Mouse (Mus musculus): ENCODE measurements around the gene Tmc2.

Gene Tmc2

DNA sequence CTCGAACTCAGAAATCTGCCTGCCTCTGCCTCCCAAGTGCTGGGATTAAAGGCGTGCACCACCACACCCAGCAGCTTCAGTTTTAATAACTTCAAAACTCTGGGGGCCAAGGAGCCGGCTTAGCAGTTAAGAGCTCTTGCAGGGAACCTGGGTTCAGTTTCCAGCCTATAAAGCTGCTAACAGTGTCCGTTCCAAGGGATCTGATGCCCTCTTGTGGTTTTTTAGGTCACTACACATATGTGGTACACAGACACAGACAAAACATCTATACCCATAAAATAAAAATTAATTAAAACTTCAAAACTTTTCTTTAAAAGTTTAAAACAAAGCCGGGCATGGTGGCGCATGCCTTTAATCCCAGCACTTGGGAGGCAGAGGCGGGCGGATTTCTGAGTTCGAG lies 51.9 kb downstream of the Tmc2 start:
- in situ Hi-C loops (cut with MboI, MseI) = loop anchor here (5.0 to 25.0 kb wide), 2 partner anchors 175 to 335 kb away; no protein-coding TSS in a partner anchor

DNA sequence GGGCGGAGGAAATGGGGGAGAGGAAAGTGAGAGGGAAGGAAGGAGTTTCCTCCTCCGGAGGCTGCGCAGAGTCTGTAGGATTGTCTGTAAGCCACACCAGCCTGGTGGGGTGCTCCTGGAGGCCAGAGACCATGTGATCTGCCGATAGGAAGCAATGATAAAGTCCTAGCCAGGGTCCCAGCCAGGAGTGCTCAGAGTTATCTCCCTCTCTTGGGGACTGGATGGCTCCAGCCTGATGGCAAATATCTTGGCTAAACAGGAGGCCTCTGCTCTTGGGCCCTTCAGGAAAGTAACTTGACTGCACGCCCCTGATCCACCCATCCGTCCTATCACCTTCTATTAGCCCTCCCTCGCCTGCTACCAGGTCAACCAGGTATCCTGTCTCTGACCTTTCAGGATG lies 53.2 kb downstream of the Tmc2 start:
- in situ Hi-C loops (cut with MboI, MseI) = loop anchor here (5.0 to 25.0 kb wide), 2 partner anchors 176 to 336 kb away; no protein-coding TSS in a partner anchor

DNA sequence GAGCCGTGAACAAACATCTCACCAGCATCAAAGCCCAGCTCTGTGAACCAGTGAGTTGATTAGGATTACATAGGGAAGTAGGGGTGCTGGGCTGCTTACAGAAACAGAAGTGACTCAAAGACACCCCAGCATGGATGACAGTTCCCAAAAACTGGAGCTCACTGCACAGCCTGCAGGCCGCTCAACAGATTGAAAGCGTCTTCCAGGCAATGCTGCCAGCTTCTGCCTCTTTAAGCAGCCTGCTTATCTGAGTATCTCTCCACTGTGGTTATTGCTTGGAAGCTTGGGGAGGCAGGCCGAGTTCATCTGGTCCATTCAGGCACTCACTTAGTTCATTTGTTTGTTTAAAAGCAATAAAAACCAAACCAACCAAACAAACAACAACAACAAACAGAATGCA lies 61.8 kb downstream of the Tmc2 start:
- in situ Hi-C loops (cut with MboI, MseI) = no loop called here

DNA sequence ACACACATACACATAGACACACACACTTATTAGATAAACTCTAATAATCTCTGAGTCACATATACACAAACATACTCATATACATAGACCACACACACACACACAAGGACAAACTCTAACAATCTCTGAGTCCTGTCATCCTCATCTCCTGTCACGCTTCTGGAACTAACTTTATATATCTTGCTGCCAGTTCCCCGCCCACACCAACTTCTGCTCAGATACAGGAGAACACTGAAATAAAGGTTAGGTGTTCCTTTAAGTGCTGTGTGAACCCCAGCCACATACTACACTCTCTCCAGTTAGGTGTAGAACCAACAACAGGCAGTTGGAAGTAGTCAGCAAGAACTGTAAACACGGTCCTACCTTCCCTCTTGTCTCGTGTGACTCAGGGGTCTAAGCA lies 65.8 kb downstream of the Tmc2 start:
- in situ Hi-C loops (cut with MboI, MseI) = loop anchor here in 1 of 2 experiments (10.0 kb wide), 1 partner anchor 1994 kb away; the partner anchor contains the start of gene Pcna

DNA sequence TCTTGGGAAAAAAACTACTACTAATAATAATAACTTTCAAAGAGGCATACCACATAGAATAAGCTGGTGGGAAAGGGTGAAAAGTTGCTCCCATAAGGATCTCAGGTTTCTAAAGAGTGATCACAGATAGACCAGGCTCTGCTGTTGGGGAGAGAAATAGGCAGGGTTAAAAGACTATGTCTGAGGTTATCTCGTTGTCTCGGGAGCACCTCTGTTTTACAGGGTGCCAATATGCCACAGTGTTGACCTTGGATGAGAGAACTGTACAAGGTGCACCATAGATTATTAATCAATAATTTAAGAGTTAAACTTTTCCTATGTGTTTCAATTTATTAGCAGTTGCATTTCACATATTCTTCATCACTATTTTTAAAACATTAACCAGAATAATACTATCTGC lies 66.9 kb downstream of the Tmc2 start:
- in situ Hi-C loops (cut with MboI, MseI) = loop anchor here in 1 of 2 experiments (10.0 kb wide), 1 partner anchor 1993 kb away; the partner anchor contains the start of gene Pcna

DNA sequence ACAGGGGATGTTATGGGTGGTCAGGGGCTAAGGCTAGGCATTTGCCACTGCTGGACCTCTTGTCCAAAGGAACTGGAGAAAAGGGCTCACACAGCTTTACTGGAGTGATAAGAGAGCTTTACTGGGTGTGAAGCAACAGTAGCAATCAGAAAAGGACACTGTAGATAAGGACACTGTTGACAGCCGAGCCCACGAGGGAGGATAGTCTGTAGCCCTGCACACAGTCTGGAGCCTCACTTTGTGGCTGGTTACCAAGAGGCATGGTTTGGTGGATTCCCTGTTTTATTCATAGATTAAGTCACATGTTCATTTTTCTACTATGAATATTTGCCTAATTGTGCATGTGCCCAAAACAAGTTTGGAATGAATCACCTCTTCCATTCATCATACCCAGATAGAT lies 67.4 kb downstream of the Tmc2 start:
- in situ Hi-C loops (cut with MboI, MseI) = loop anchor here in 1 of 2 experiments (10.0 kb wide), 1 partner anchor 1992 kb away; the partner anchor contains the start of gene Pcna

DNA sequence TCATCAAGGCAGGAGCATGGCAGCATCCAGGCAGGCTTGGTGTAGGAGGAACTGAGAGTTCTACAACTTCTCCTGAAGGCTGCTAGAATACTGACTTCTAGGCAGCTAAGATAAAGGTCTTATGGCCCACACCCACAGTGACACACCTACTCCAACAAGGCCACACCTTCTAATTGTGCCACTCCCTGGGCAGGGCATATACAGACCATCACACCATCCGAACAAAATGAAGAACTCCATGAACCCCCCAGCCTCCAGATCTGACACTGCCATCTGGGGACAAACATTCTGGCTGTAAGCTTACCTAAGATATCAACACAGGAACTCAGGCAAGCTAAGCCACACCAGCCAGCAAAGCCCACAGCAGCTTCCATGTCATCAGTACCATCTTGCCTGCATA lies 70.5 kb downstream of the Tmc2 start:
- in situ Hi-C loops (cut with MboI, MseI) = loop anchor here in 1 of 2 experiments (10.0 kb wide), 1 partner anchor 1989 kb away; the partner anchor contains the start of gene Pcna

DNA sequence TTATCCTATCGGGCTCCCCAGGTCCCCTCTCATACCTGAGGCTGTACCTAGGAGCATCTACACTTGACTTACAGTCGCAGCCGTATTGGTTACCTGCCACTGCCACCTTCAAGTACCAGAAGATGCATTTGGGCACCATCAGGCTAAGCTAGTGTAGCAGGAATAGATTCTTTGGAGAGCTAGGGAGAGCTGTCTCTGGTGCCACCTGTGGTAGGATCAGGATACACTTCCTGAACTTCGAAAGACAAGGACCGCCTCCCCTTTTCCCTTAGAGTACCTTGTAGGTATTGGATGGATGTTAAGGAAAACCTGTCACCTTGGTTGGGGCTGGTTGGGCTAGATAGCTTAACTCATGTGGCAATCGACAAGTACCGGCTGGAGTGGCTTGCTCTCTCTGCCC lies 73.1 kb downstream of the Tmc2 start:
- in situ Hi-C loops (cut with MboI, MseI) = loop anchor here in 1 of 2 experiments (10.0 kb wide), 1 partner anchor 1987 kb away; the partner anchor contains the start of gene Pcna

DNA sequence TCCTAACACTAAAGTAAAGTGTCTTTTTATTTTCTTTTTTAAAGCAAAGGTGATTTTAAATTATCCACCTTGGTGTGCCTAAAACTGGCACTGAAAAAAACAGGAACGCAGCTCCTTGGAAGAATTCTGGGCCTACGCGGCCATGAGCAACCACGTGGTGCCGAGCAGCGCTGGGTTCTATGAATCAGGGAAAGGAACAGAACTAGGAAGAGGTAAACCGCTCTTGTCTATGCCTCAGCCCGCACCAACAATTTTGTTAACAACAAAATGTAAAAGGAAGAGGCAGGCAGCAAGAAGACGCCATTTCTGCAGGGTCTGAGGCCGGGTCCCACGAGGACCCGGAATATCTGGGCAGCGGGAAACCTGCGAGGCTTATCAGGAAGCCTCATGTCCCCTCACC lies 78.7 kb downstream of the Tmc2 start:
- in situ Hi-C loops (cut with MboI, MseI) = loop anchor here in 1 of 2 experiments (5.0 kb wide), 1 partner anchor 101 kb away; no protein-coding TSS in a partner anchor

DNA sequence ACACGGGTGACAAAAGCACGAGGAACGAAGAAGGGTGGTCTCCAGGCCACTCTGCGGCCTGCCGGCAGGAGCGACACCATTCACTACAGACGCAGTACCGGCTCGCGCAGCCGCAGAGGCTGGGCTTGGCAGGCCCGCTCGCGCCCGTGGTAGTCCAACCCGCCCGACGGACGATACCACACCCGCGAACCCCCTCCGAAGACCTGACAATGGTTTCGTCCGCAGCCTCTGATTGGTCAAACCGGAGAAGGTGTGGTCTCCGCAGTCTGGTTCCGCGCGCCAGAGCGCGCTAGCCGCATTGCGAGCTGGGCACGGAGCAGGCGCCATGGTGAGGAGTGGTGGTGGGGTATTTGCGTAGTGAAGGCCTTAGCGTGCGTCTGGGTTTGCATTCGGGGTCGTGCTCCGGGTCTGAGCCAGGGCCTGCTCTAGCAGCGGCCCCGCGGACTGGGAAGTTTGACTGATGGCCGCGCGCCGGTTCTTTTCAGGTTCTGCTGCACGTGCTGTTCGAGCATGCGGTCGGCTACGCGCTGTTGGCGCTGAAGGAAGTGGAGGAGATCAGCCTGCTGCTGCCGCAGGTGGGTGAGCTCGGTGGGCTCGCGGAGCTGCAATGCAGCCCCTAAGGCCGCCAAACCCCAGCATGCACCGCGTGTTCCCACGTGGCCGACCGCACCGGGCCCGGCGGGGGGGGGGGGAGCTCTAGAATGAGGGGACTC lies 79.3 kb downstream of the Tmc2 start, which contains the start of gene Nop56:
TSS of gene Nop56 (plus strand) at position 282 of the 713 bp plus-strand sequence.
- in situ Hi-C loops (cut with MboI, MseI) = loop anchor here in 1 of 2 experiments (5.0 kb wide), 1 partner anchor 102 kb away; no protein-coding TSS in a partner anchor

DNA sequence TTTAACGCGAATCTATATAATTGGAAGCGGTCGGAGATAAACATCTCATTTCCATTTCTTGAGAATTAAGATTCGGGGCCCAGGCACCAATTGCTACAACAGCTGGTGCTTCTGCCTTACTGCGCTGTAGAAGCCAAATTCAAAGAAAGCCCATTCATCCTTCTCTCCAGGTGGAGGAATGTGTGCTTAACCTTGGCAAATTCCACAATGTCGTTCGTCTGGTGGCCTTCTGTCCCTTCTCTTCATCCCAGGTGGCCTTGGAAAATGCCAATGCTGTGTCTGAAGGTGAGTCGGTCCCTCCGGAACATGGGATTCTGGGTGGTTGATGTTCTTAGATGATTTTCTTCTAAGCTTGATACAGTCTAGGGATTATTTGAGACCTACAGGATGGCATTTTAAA lies 79.9 kb downstream of the Tmc2 start:
- in situ Hi-C loops (cut with MboI, MseI) = loop anchor here in 1 of 2 experiments (5.0 kb wide), 1 partner anchor 103 kb away; no protein-coding TSS in a partner anchor

DNA sequence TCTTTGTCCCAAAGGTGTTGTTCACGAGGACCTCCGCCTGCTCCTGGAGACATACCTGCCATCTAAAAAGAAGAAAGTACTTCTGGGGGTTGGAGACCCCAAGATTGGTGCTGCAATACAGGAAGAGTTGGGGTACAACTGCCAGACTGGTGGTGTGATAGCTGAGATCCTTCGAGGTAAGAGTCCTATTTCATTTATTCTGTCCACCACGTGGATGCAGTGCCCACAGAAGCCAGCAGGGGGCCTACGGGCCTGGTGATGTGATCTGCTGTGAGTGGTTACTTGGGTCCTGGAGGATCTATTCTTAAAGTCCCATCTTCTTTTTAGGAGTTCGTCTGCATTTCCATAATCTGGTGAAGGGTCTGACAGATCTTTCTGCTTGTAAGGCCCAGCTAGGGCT lies 80.7 kb downstream of the Tmc2 start:
- in situ Hi-C loops (cut with MboI, MseI) = no loop called here

DNA sequence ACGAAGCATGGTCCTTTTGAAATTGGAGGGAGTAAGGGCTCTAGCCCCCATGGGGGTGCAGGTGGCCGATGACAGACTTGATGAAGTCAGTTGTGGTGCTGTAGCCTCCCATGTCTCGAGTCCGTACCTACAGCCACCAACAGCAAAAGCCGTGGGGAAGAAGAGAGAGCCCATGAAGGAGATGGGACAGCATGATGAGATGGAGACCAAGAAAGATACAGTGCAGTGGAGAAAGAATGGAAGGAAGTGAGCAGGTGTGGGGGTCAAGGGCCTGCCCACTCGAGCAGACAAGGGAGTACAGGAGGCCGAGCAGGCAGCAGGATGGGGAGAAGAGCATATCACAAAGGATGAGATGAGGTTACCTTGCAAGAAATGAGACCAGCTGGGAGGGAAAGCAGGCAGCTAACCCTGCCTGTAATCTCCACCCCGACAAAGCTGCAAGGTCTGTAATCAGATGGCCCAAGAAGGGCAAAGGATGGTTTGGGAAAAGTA lies 84.7 kb downstream of the Tmc2 start:
- in situ Hi-C loops (cut with MboI, MseI) = loop anchor here in 1 of 2 experiments (5.0 to 10.0 kb wide), 4 partner anchors 143 to 1825 kb away; partner anchors contain the start of genes Chchd5, Pced1a and Vps16

DNA sequence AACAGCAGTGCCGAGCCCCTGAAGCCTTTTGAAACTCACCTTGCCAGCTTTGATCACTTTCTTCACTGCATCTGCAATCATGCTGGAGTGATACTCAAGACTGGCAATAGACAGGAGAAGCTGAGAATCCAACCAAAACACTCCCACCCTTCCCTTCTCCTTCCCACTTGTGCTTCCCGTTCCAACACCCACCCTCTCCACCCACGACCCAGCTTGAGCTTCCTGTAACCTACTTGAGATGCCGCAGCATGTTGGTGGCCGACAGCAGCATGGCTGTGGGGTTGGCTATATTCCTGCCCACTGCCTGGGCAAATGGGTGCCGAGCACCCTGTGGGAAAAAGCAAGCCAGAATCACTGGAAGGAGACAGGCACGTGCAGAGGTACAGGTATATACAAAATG lies 85.2 kb downstream of the Tmc2 start:
- in situ Hi-C loops (cut with MboI, MseI) = loop anchor here in 1 of 2 experiments (5.0 to 10.0 kb wide), 4 partner anchors 142 to 1825 kb away; partner anchors contain the start of genes Chchd5, Pced1a and Vps16

DNA sequence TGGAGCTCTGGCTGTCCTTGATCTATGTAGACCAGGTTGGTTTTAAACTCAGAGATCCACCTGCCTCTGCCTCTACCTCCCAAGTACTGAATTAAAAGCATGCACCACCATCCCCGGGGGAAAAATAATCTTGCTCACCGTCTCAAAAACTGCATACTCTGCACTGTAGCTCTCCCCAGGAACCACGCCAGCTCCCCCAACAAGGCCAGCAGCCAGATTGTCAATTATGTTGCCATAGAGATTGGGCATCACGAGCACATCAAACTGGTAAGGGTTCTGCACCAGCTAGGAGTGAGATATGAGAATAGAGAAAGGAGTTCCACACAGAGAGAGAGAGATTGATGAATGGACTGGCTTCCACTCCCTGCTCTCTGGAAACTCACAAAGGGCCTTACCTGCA lies 85.8 kb downstream of the Tmc2 start:
- in situ Hi-C loops (cut with MboI, MseI) = loop anchor here in 1 of 2 experiments (5.0 to 10.0 kb wide), 4 partner anchors 141 to 1826 kb away; partner anchors contain the start of genes Chchd5, Pced1a and Vps16

DNA sequence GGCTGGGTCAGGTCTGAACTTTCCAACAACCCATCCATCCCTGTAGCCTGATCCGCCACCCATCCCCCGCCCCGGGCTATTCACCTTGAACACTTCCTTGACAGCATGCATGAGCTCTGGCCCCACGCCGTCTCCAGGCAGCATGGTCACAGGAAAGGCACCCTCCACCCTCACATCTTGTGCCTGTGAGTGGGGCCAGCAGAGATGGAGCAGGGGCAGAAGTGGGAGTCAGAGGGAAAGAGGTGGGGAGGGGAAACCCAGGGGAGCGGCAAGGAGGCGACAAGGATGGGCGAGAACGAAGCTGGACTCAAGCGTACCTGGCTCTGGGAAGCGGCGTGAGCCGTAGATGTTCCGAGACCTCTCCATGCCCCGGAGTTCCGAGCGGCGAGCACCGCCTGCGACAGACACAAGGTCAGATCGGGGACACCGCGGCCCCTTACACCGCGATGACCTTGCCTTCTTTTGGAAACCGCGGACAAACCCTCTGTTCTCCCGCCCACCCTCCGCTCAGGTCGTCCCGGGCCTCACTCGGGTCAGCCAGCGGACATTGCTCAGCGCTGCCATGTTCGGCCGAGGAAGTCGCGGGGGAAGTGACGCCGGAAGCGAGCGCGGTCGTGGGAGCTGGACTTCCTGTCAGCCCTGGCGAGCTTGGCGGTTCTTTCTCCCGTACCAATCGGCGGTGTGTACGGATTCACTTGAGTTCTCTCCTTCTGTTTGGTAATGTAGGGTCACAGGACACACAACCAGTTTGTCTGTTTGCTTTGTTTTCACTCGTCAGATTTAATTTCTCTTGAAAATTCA lies 89.1 kb downstream of the Tmc2 start, which contains the start of gene Idh3b:
TSS of gene Idh3b (minus strand) at position 694 of the 801 bp plus-strand sequence.
- in situ Hi-C loops (cut with MboI, MseI) = loop anchor here in 1 of 2 experiments (5.0 to 10.0 kb wide), 4 partner anchors 138 to 1829 kb away; partner anchors contain the start of genes Chchd5, Pced1a and Vps16

DNA sequence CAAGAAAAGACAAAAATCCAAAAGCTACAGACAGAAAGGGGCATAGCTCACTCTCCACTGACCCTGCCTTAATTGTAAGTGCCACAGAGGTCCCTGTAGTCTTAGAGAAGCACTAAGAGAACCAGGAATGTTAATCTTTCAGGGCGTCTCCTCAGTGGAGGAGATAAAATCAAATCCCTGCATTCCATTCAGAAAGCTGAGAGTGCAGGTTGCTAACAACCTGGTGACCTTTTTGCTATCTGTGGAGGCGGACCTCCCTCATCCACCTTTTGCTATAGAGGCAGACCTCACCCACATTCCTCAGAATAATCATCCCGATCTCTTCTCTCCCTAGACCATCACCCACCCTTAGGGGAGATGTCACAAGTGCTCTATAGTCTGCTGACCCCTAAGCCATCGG lies 94.1 kb downstream of the Tmc2 start:
- in situ Hi-C loops (cut with MboI, MseI) = loop anchor here in 1 of 2 experiments (10.0 kb wide), 1 partner anchor 1834 kb away; no protein-coding TSS in a partner anchor

DNA sequence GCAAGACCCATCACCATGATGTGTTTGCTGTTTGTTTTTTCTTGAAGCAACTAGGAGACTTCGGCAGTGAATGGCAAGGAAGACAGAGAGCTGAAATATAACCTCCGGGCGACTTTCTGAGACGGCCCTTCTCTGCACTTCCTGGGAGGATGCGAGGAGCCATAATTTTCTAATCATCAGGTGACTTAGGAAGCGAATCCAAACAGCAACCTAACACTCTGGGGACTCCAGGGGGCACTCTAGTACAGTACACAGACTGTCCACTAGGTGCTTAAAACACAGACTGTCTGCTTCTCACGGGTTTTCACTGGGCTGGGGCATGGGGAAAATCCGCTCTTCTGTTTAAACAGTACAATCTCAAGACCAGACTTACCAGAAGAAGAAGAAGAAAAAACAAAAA lies 96.4 kb downstream of the Tmc2 start:
- in situ Hi-C loops (cut with MboI, MseI) = loop anchor here (5.0 kb wide), 2 partner anchors 71 to 131 kb away; partner anchors contain the start of genes Pced1a (in 1 of the 2) and Vps16 (in 1 of the 2)

DNA sequence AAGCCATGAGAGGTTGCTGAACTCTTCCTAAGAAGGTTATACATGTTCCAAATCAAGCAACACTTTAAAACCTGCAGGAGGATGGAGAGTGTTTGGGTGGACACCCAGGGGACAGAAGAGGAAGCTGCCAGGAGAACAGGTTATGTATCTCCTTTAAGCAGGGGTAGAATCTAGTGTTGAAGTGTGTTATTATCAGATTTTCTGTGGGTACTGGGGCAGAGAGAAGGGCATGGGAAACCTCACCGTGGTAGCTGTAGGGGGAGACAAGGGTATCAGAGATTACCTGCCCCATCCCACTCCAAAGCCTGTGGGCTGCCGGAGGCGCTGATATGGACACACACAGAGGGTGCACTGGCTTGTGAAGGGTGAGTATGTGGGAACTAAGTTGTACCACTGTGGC lies 98.0 kb downstream of the Tmc2 start:
- in situ Hi-C loops (cut with MboI, MseI) = loop anchor here (5.0 kb wide), 2 partner anchors 69 to 129 kb away; partner anchors contain the start of genes Pced1a (in 1 of the 2) and Vps16 (in 1 of the 2)

DNA sequence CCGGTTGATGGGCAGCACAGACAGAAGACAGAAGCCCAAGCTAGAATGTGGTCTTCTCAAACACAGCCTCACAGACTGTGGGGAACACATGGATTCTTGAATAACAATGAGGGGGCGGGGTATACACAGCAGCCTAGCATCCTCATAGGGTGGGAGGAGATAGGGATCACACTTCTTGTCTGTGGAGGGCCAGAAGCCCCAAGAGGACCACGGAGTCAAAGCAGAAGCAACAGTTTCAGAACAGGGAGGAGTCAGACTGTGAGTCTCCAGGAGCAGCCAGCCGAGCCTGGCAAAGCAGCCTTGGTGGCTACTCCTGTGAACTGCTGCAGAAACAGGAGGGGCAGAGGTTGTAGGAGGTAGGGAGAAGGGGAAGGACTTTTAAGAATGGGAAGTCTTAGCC lies 98.5 kb downstream of the Tmc2 start:
- in situ Hi-C loops (cut with MboI, MseI) = loop anchor here (5.0 kb wide), 2 partner anchors 69 to 129 kb away; partner anchors contain the start of genes Pced1a (in 1 of the 2) and Vps16 (in 1 of the 2)
